Mouse (Mus musculus) ES-Bruce4 (cell line): ENCODE measurements around the gene Mitd1.

Experiments used
- CTCF ChIP-seq: IDR thresholded peaks from one replicate; pipeline ENCODE4 v1.8.1; 2011; ENCODE audit warnings: low read depth, low read length
- POLR2A ChIP-seq: IDR thresholded peaks from one replicate; pipeline ENCODE4 v1.8.1; 2011; ENCODE audit warnings: low read length; ENCODE audit not compliant: insufficient read depth

DNA sequence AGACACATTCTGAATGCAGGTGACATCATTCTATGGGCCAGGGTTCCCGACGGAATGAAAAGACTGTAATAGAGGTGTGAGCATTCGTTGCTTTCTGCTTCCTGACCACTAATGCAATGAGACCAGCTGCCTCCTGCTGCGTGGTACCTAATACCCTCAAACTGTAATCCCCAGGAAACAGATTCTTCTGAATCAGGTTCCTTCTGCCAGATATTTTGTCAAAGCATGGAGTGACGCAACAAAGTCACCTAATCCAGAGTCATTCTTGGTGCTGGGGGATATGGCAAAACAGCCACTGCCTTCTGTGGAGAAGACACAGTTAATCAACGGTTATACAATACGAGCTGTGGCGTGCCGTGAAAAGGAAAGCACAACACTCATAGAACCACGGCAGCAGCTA is 21.6 kb downstream of the Mitd1 start:
- TF ChIP-seq CTCF (no peak), POLR2A (no peak)
